Mouse (Mus musculus): ENCODE results near the gene Pde4d.

The Pde4d gene

GRCm38 (mm10) chr13:109318434-109318998 lies 868.8 kb downstream of the Pde4d start:
- DNase-seq, result no peak

- DNase-seq, result no peak
Observed at GRCm38 (mm10) chr13:109326061-109326460, 876.3 kb downstream of the Pde4d start.

GRCm38 (mm10) chr13:109331563-109331962 lies 881.8 kb downstream of the Pde4d start:
- DNase-seq, result no peak

GRCm38 (mm10) chr13:109341902-109342301 lies 892.2 kb downstream of the Pde4d start:
- DNase-seq, result peak; percentile 12

GRCm38 (mm10) chr13:109342469-109342868 lies 892.7 kb downstream of the Pde4d start:
- no peak for DNase-seq

GRCm38 (mm10) chr13:109343596-109343995 lies 893.8 kb downstream of the Pde4d start:
- DNase-seq, result peak; percentile 87

- DNase-seq, result no peak
Observed at GRCm38 (mm10) chr13:109347770-109348169, 898.0 kb downstream of the Pde4d start.

GRCm38 (mm10) chr13:109348316-109348715 lies 898.6 kb downstream of the Pde4d start:
- no peak for DNase-seq

- DNase-seq, result peak; percentile 17
Observed at GRCm38 (mm10) chr13:109350100-109350499, 900.4 kb downstream of the Pde4d start.

GRCm38 (mm10) chr13:109354017-109354416 lies 904.3 kb downstream of the Pde4d start:
- DNase-seq, result no peak

GRCm38 (mm10) chr13:109356252-109356651 lies 906.5 kb downstream of the Pde4d start:
- DNase-seq, result peak; percentile 18

- no peak for DNase-seq
Observed at GRCm38 (mm10) chr13:109359994-109360393, 910.2 kb downstream of the Pde4d start.

- DNase-seq, result no peak
Observed at GRCm38 (mm10) chr13:109362340-109362739, 912.6 kb downstream of the Pde4d start.

GRCm38 (mm10) chr13:109374465-109374864 lies 924.7 kb downstream of the Pde4d start:
- DNase-seq, result no peak

- peak; percentile 15 for DNase-seq
Observed at GRCm38 (mm10) chr13:109376681-109377080, 926.9 kb downstream of the Pde4d start.

- no peak for DNase-seq
Observed at GRCm38 (mm10) chr13:109380149-109380548, 930.4 kb downstream of the Pde4d start.

- DNase-seq, result no peak
Observed at GRCm38 (mm10) chr13:109388626-109389220, 939.0 kb downstream of the Pde4d start.

GRCm38 (mm10) chr13:109402396-109402795 lies 952.6 kb downstream of the Pde4d start:
- DNase-seq, result no peak

GRCm38 (mm10) chr13:109402936-109403335 lies 953.2 kb downstream of the Pde4d start:
- no peak for DNase-seq

- DNase-seq, result no peak
Observed at GRCm38 (mm10) chr13:109406341-109406740, 956.6 kb downstream of the Pde4d start.

GRCm38 (mm10) chr13:109407371-109407770 lies 957.6 kb downstream of the Pde4d start:
- no peak for DNase-seq

GRCm38 (mm10) chr13:109420426-109420825 lies 970.7 kb downstream of the Pde4d start:
- DNase-seq, result no peak

GRCm38 (mm10) chr13:109424906-109425305 lies 975.2 kb downstream of the Pde4d start:
- no peak for DNase-seq

- DNase-seq, result no peak
Observed at GRCm38 (mm10) chr13:109425548-109425947, 975.8 kb downstream of the Pde4d start.

GRCm38 (mm10) chr13:109426058-109426457 lies 976.3 kb downstream of the Pde4d start:
- no peak for DNase-seq
